Mouse (Mus musculus): ENCODE data around the gene Gm13698. TPM values are rescaled to one million over a fixed set of nuclear protein-coding genes. Genes with fewer than 3 reads are reported as not detected.
"Not testable (repeated sequence)": the region's sequence is repeated elsewhere in the genome, so short reads cannot be mapped to it uniquely, and the experiment has no call there.

Gene Gm13698
- polyA plus RNA-seq (2016; fragmentation: Nextera tagmentation; extraction: Ambion mirVana): not detected in 2 replicates

DNA sequence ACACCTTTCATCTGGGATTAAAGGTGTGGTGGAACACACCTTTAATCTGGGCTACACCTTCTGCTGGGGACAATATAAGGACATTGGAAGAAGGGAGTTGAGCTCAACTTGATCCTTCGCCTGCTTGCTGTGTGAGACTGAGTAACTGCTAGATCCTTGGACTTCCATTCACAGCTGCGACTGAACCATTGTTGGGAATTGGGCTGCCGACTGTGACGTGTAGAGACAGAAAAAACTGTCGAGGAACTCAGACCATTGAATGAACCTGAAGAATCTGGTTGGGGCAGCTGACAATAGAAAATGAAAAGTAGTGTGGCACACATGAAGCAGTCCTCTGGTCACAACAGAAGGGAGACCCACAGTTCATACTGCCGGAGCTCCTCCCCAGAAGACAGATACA is at the start of gene Gm13698:
TSS of gene Gm13698 (plus strand) at position 301 of the 400 bp plus-strand sequence.
- no CpG with 5 or more reads among the region's 6 CpGs for WGBS
- not testable (repeated sequence) for H3K9ac ChIP-seq; ATAC-seq (ENCODE audit: low FRiP score, low read depth)

DNA sequence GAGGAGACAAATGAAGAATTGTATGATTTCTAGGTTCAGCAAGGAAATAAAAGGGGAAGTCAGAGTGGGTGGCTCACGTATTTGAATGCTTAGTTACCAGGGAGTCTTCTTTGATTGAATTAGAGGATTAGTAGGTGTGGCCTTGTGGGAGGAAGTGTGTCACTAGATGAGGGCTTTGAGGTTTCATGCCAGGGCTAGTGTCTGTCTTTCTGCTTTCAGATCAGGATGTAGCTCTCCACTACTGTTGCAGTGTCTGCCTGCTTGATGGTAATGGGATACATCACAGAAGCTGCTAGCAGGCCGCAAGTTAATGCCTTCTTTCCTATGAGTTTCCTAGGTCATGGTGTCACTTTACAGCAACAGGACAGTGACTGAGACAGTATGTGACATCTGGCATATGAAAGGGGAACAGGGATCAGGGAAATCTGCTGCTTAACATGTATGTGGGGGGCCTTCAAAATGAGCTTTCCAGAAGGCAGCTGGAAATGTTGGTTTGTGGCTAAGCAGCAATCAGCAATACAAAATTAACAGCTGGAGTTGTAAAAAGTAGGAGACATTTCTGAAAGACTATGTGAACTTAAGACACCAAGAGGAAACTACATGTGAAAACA is 25.9 kb upstream of the Gm13698 start:
- Histone ChIP-seq H3K4me2 (replicated peaks) (no peak overlapping the region), H3K4me3 (no peak overlapping the region), H3K9me3 (no peaks in the 10 kb centered on the region), H3K27ac (no peak overlapping the region), H3K4me1 (no peaks in the 10 kb centered on the region), H3K36me3 (no peaks in the 10 kb centered on the region), H3K9ac (no peak overlapping the region), H3K27me3 (replicated peaks) (no peaks in the 10 kb centered on the region)
- WGBS: 65% methylated on average over 2 of the region's 2 CpGs
- ATAC-seq (ENCODE audit: low FRiP score, low read depth): no peak

More for the DNA sequence above, at the start of gene Gm13698:
- not testable (repeated sequence) for H3K4me2 ChIP-seq (replicated peaks); H3K36me3 ChIP-seq; H3K27me3 ChIP-seq (replicated peaks); H3K4me3 ChIP-seq; H3K4me1 ChIP-seq; H3K9me3 ChIP-seq; H3K27ac ChIP-seq

DNA sequence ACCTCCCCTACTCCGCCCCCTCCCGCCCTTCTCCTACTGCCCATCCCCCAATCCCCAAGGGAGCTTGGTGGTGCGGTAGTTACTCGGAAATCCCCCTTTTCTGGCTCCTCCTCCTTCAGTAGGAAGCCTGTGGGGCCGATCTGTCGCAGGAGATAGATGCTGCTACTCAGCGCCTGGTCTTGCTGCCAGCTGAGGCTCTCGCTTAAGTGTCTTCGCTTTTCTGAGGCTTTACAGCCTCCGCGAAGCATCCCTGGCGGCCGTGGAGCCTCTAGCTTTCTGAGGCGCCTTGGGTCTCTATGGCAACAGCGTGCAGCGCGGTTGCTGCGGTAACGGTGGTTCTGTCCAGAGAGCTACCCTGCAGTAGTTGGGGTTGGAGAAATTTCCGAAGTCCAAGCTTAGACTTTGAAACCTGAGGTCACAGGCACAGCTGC is 14.5 kb upstream of the Gm13698 start, which contains the start of gene Zswim2:
TSS of gene Zswim2 (minus strand) at position 298 of the 431 bp plus-strand sequence.
- Histone ChIP-seq H3K36me3 (no peaks in the 10 kb centered on the region), H3K9me3 (no peaks in the 10 kb centered on the region), H3K27me3 (replicated peaks) (no peaks in the 10 kb centered on the region), H3K4me2 (replicated peaks) (peak within 1 kb of the TSS; percentile 58), H3K9ac (no peak within 1 kb of the TSS), H3K4me1 (peaks cover 7% of the 10 kb centered on the region; the same call in 1 of the 2 replicates), H3K27ac (no peak within 1 kb of the TSS), H3K4me3 (0 out of 2 replicates have a peak within 1 kb of the TSS, but pooled peaks have one; percentile 18)
- WGBS: under 1% methylated on average over 20 of the region's 20 CpGs
- peak; percentile 99 for ATAC-seq (ENCODE audit: low FRiP score, low read depth)

DNA sequence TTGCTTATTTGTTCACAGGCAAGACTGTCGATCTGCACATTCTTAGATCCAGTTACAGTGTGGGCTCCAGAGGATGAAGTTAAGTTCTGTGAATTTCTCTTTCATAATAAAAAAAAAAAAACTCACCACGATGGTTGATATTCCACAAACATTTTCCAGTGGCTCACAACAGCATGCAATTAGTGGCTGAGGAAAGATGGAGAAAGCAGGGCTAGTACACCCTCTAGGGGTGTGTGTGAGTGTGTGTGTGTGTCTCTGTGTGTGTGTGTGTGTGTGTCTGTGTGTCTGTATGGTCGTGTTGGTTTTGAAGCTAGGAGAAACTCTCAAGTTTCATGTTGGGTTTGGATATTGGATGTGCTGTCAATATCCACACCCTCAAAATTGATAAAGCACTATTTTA is 14.1 kb upstream of the Gm13698 start:
- Histone ChIP-seq H3K27ac (no peak overlapping the region), H3K9ac (no peak overlapping the region), H3K4me1 (peaks cover 7% of the 10 kb centered on the region; the same call in 1 of the 2 replicates), H3K27me3 (replicated peaks) (no peaks in the 10 kb centered on the region), H3K4me3 (0 out of 2 replicates have a peak overlapping the region, but pooled peaks have one; percentile 18), H3K36me3 (no peaks in the 10 kb centered on the region), H3K4me2 (replicated peaks) (peak overlapping the region; percentile 58), H3K9me3 (no peaks in the 10 kb centered on the region)
- ATAC-seq (ENCODE audit: low FRiP score, low read depth): peak; percentile 49
- WGBS: 45% methylated on average over 3 of the region's 3 CpGs

DNA sequence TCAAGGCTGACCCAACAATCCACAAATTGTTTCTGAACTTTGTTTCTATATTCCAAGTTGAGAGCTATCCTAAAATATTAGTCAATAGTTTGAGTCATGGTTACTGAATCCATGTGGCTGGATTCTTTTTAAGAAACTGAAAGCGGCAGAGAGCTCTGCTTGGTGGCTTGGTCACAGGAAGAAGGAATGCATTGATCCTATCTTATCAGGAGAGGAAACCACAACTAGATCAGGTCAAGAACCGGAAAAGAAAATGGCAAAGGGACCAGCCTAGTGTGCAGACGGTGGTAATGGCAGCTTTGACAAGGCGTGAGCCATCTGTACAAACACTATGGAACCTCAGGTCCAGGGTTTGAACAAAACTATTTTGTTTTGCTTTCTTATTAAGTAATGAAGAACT is 13.7 kb upstream of the Gm13698 start:
- H3K27ac ChIP-seq: no peak overlapping the region
- no peaks in the 10 kb centered on the region for H3K9me3 ChIP-seq
- WGBS: 79% methylated on average over 4 of the region's 4 CpGs
- no peaks in the 10 kb centered on the region for H3K36me3 ChIP-seq
- no peak overlapping the region for H3K4me3 ChIP-seq
- no peak for ATAC-seq (ENCODE audit: low FRiP score, low read depth)
- no peak overlapping the region for H3K4me2 ChIP-seq (replicated peaks)
- peaks cover 7% of the 10 kb centered on the region; the same call in 1 of the 2 replicates for H3K4me1 ChIP-seq
- no peaks in the 10 kb centered on the region for H3K27me3 ChIP-seq (replicated peaks)
- H3K9ac ChIP-seq: no peak overlapping the region

DNA sequence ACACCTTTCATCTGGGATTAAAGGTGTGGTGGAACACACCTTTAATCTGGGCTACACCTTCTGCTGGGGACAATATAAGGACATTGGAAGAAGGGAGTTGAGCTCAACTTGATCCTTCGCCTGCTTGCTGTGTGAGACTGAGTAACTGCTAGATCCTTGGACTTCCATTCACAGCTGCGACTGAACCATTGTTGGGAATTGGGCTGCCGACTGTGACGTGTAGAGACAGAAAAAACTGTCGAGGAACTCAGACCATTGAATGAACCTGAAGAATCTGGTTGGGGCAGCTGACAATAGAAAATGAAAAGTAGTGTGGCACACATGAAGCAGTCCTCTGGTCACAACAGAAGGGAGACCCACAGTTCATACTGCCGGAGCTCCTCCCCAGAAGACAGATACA is 5.7 kb downstream of the Gm13698 start, which contains the start of gene Gm13693:
TSS of gene Gm13693 (plus strand) at position 301 of the 400 bp plus-strand sequence.
- H3K9ac ChIP-seq; H3K4me2 ChIP-seq (replicated peaks); H3K9me3 ChIP-seq; H3K4me3 ChIP-seq; H3K27ac ChIP-seq; H3K4me1 ChIP-seq; ATAC-seq (ENCODE audit: low FRiP score, low read depth); H3K27me3 ChIP-seq (replicated peaks); H3K36me3 ChIP-seq: not testable (repeated sequence)
- WGBS: no CpG with 5 or more reads among the region's 6 CpGs

DNA sequence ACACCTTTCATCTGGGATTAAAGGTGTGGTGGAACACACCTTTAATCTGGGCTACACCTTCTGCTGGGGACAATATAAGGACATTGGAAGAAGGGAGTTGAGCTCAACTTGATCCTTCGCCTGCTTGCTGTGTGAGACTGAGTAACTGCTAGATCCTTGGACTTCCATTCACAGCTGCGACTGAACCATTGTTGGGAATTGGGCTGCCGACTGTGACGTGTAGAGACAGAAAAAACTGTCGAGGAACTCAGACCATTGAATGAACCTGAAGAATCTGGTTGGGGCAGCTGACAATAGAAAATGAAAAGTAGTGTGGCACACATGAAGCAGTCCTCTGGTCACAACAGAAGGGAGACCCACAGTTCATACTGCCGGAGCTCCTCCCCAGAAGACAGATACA is 11.5 kb downstream of the Gm13698 start, which contains the start of gene Gm13695:
TSS of gene Gm13695 (plus strand) at position 301 of the 400 bp plus-strand sequence.
- not testable (repeated sequence) for H3K27me3 ChIP-seq (replicated peaks); H3K9me3 ChIP-seq; H3K27ac ChIP-seq; H3K4me3 ChIP-seq; ATAC-seq (ENCODE audit: low FRiP score, low read depth); H3K4me1 ChIP-seq; H3K4me2 ChIP-seq (replicated peaks); H3K36me3 ChIP-seq; H3K9ac ChIP-seq
- no CpG with 5 or more reads among the region's 6 CpGs for WGBS

DNA sequence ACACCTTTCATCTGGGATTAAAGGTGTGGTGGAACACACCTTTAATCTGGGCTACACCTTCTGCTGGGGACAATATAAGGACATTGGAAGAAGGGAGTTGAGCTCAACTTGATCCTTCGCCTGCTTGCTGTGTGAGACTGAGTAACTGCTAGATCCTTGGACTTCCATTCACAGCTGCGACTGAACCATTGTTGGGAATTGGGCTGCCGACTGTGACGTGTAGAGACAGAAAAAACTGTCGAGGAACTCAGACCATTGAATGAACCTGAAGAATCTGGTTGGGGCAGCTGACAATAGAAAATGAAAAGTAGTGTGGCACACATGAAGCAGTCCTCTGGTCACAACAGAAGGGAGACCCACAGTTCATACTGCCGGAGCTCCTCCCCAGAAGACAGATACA is 17.3 kb downstream of the Gm13698 start, which contains the start of gene Gm13696:
TSS of gene Gm13696 (plus strand) at position 301 of the 400 bp plus-strand sequence.
- not testable (repeated sequence) for H3K27me3 ChIP-seq (replicated peaks); H3K4me1 ChIP-seq; H3K27ac ChIP-seq; H3K4me3 ChIP-seq; H3K9ac ChIP-seq; H3K36me3 ChIP-seq; H3K4me2 ChIP-seq (replicated peaks); H3K9me3 ChIP-seq; ATAC-seq (ENCODE audit: low FRiP score, low read depth)
- no CpG with 5 or more reads among the region's 6 CpGs for WGBS

DNA sequence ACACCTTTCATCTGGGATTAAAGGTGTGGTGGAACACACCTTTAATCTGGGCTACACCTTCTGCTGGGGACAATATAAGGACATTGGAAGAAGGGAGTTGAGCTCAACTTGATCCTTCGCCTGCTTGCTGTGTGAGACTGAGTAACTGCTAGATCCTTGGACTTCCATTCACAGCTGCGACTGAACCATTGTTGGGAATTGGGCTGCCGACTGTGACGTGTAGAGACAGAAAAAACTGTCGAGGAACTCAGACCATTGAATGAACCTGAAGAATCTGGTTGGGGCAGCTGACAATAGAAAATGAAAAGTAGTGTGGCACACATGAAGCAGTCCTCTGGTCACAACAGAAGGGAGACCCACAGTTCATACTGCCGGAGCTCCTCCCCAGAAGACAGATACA is 23.1 kb downstream of the Gm13698 start, which contains the start of gene Gm13694:
TSS of gene Gm13694 (plus strand) at position 301 of the 400 bp plus-strand sequence.
- not testable (repeated sequence) for ATAC-seq (ENCODE audit: low FRiP score, low read depth); H3K36me3 ChIP-seq; H3K4me2 ChIP-seq (replicated peaks); H3K27ac ChIP-seq; H3K4me1 ChIP-seq; H3K9me3 ChIP-seq; H3K9ac ChIP-seq; H3K27me3 ChIP-seq (replicated peaks); H3K4me3 ChIP-seq
- WGBS: no CpG with 5 or more reads among the region's 6 CpGs

DNA sequence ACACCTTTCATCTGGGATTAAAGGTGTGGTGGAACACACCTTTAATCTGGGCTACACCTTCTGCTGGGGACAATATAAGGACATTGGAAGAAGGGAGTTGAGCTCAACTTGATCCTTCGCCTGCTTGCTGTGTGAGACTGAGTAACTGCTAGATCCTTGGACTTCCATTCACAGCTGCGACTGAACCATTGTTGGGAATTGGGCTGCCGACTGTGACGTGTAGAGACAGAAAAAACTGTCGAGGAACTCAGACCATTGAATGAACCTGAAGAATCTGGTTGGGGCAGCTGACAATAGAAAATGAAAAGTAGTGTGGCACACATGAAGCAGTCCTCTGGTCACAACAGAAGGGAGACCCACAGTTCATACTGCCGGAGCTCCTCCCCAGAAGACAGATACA is 28.9 kb downstream of the Gm13698 start, which contains the start of gene Gm13697:
TSS of gene Gm13697 (plus strand) at position 301 of the 400 bp plus-strand sequence.
- H3K4me2 ChIP-seq (replicated peaks); H3K4me3 ChIP-seq; H3K9ac ChIP-seq; H3K27ac ChIP-seq; H3K27me3 ChIP-seq (replicated peaks); H3K9me3 ChIP-seq; H3K4me1 ChIP-seq; H3K36me3 ChIP-seq; ATAC-seq (ENCODE audit: low FRiP score, low read depth): not testable (repeated sequence)
- no CpG with 5 or more reads among the region's 6 CpGs for WGBS

DNA sequence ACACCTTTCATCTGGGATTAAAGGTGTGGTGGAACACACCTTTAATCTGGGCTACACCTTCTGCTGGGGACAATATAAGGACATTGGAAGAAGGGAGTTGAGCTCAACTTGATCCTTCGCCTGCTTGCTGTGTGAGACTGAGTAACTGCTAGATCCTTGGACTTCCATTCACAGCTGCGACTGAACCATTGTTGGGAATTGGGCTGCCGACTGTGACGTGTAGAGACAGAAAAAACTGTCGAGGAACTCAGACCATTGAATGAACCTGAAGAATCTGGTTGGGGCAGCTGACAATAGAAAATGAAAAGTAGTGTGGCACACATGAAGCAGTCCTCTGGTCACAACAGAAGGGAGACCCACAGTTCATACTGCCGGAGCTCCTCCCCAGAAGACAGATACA is 34.8 kb downstream of the Gm13698 start, which contains the start of gene Gm13691:
TSS of gene Gm13691 (plus strand) at position 301 of the 400 bp plus-strand sequence.
- not testable (repeated sequence) for H3K9me3 ChIP-seq; H3K4me2 ChIP-seq (replicated peaks); ATAC-seq (ENCODE audit: low FRiP score, low read depth); H3K4me1 ChIP-seq; H3K4me3 ChIP-seq; H3K36me3 ChIP-seq; H3K27me3 ChIP-seq (replicated peaks); H3K9ac ChIP-seq; H3K27ac ChIP-seq
- WGBS: no CpG with 5 or more reads among the region's 6 CpGs

DNA sequence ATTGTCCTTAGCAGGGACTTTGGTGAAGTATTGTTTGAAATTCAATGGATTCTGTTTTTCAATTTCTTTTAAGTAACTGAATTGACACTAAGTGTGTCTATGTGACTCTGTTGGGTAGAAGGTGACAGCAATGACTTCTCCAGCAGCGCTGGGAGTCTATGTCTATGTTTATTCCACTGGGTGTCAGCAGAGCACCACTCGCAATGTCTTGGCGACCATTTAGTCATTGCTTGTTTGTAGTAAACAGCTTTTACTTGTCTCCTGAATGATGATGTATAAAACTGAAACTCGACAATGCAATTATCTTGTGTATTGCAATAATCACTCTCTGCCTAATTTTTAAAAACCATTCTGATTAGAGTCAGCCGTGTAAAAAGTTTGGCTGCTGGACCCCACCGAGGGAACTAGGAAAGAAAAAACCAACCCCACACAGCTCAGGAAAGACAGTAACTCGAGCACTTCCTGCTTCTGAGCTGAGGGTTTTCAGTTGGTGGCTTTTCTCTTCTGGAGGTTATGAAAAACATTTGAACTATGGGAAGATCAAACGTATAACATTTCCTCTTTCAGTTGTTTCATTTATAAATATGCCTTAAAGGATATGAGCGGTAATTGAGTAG is 38.3 kb downstream of the Gm13698 start:
- H3K27me3 ChIP-seq (replicated peaks); H3K4me2 ChIP-seq (replicated peaks); H3K36me3 ChIP-seq; H3K27ac ChIP-seq; ATAC-seq (ENCODE audit: low FRiP score, low read depth); H3K4me3 ChIP-seq; H3K9me3 ChIP-seq; H3K4me1 ChIP-seq; H3K9ac ChIP-seq: not testable (repeated sequence)
- WGBS: 76% methylated on average over 8 of the region's 9 CpGs

All from neural tube, embryonic 12.5 days (tissue).